Mouse (Mus musculus): ENCODE data around the gene Hecw2. TPM values are rescaled to one million over a fixed set of nuclear protein-coding genes. Genes with fewer than 3 reads are reported as not detected.

The Hecw2 gene
- polyA plus RNA-seq, 1 experiment from 2014 or later: 8.3 TPM

GRCm38 (mm10) chr1:54109255-54109654, 85.7 kb downstream of the Hecw2 start:
- no peaks in the 10 kb centered on the region for H3K36me3 ChIP-seq
- WGBS: 70% methylated on average over 5 of the region's 5 CpGs
- H3K27me3 ChIP-seq: no peaks in the 10 kb centered on the region
- H3K4me1 ChIP-seq (replicated peaks): 0 out of 2 replicates have a peak, but pooled peaks cover 4% of the 10 kb centered on the region
- no peak overlapping the region for H3K9ac ChIP-seq
- H3K9me3 ChIP-seq: no peaks in the 10 kb centered on the region
- no peak overlapping the region for H3K4me2 ChIP-seq
- H3K27ac ChIP-seq (replicated peaks): no peak overlapping the region
- no peak for ATAC-seq (ENCODE audit: low read depth)
- H3K4me3 ChIP-seq: no peak overlapping the region

- 89% methylated on average over 3 of the region's 3 CpGs for WGBS
- H3K4me1 ChIP-seq (replicated peaks): no peaks in the 10 kb centered on the region
- H3K9me3 ChIP-seq: no peaks in the 10 kb centered on the region
- no peak for ATAC-seq (ENCODE audit: low read depth)
- H3K4me2 ChIP-seq: no peak overlapping the region
- no peak overlapping the region for H3K4me3 ChIP-seq
- H3K9ac ChIP-seq: no peak overlapping the region
- no peaks in the 10 kb centered on the region for H3K36me3 ChIP-seq
- no peaks in the 10 kb centered on the region for H3K27me3 ChIP-seq
- H3K27ac ChIP-seq (replicated peaks): no peak overlapping the region
Measured at GRCm38 (mm10) chr1:54106756-54107155, 88.2 kb downstream of the Hecw2 start.

- Histone ChIP-seq H3K4me2 (no peak overlapping the region), H3K36me3 (no peaks in the 10 kb centered on the region), H3K4me3 (no peak overlapping the region), H3K4me1 (replicated peaks) (no peaks in the 10 kb centered on the region), H3K9ac (no peak overlapping the region), H3K27ac (replicated peaks) (no peak overlapping the region), H3K27me3 (no peaks in the 10 kb centered on the region), H3K9me3 (no peaks in the 10 kb centered on the region)
- no peak for ATAC-seq (ENCODE audit: low read depth)
- 92% methylated on average over 3 of the region's 3 CpGs for WGBS
Measured at GRCm38 (mm10) chr1:54079708-54080107, 115.3 kb downstream of the Hecw2 start.

GRCm38 (mm10) chr1:54074456-54074855, 120.5 kb downstream of the Hecw2 start:
- ATAC-seq (ENCODE audit: low read depth): no peak
- 88% methylated on average over 1 of the region's 1 CpGs for WGBS
- Histone ChIP-seq H3K4me3 (no peak overlapping the region), H3K4me2 (no peak overlapping the region), H3K9ac (no peak overlapping the region), H3K36me3 (no peaks in the 10 kb centered on the region), H3K27me3 (no peaks in the 10 kb centered on the region), H3K27ac (replicated peaks) (no peak overlapping the region), H3K9me3 (no peaks in the 10 kb centered on the region), H3K4me1 (replicated peaks) (no peaks in the 10 kb centered on the region)

GRCm38 (mm10) chr1:54070121-54070520, 124.8 kb downstream of the Hecw2 start:
- Histone ChIP-seq H3K36me3 (no peaks in the 10 kb centered on the region), H3K4me2 (no peak overlapping the region), H3K4me1 (replicated peaks) (no peaks in the 10 kb centered on the region), H3K9ac (no peak overlapping the region), H3K9me3 (no peaks in the 10 kb centered on the region), H3K27ac (replicated peaks) (no peak overlapping the region), H3K4me3 (no peak overlapping the region), H3K27me3 (no peaks in the 10 kb centered on the region)
- ATAC-seq (ENCODE audit: low read depth): no peak
- WGBS: 90% methylated on average over 2 of the region's 2 CpGs

GRCm38 (mm10) chr1:54068248-54068647, 126.7 kb downstream of the Hecw2 start:
- 63% methylated on average over 1 of the region's 1 CpGs for WGBS
- Histone ChIP-seq H3K9ac (no peak overlapping the region), H3K4me2 (no peak overlapping the region), H3K4me1 (replicated peaks) (no peaks in the 10 kb centered on the region), H3K4me3 (no peak overlapping the region), H3K27ac (replicated peaks) (no peak overlapping the region), H3K27me3 (no peaks in the 10 kb centered on the region), H3K9me3 (no peaks in the 10 kb centered on the region), H3K36me3 (no peaks in the 10 kb centered on the region)
- ATAC-seq (ENCODE audit: low read depth): no peak

GRCm38 (mm10) chr1:54065434-54065833, 129.5 kb downstream of the Hecw2 start:
- no peak overlapping the region for H3K27ac ChIP-seq (replicated peaks)
- H3K27me3 ChIP-seq: no peaks in the 10 kb centered on the region
- no peaks in the 10 kb centered on the region for H3K4me1 ChIP-seq (replicated peaks)
- ATAC-seq (ENCODE audit: low read depth): no peak
- WGBS: 67% methylated on average over 1 of the region's 1 CpGs
- no peak overlapping the region for H3K9ac ChIP-seq
- no peak overlapping the region for H3K4me2 ChIP-seq
- no peak overlapping the region for H3K4me3 ChIP-seq
- H3K9me3 ChIP-seq: no peaks in the 10 kb centered on the region
- H3K36me3 ChIP-seq: no peaks in the 10 kb centered on the region

GRCm38 (mm10) chr1:54061078-54061477, 133.9 kb downstream of the Hecw2 start:
- no peaks in the 10 kb centered on the region for H3K36me3 ChIP-seq
- H3K4me2 ChIP-seq: no peak overlapping the region
- no peak overlapping the region for H3K27ac ChIP-seq (replicated peaks)
- ATAC-seq (ENCODE audit: low read depth): no peak
- no peak overlapping the region for H3K4me3 ChIP-seq
- H3K27me3 ChIP-seq: no peaks in the 10 kb centered on the region
- no peaks in the 10 kb centered on the region for H3K9me3 ChIP-seq
- H3K9ac ChIP-seq: no peak overlapping the region
- no peaks in the 10 kb centered on the region for H3K4me1 ChIP-seq (replicated peaks)
- 97% methylated on average over 2 of the region's 2 CpGs for WGBS

- no peak for ATAC-seq (ENCODE audit: low read depth)
- Histone ChIP-seq H3K4me3 (no peak overlapping the region), H3K27me3 (no peaks in the 10 kb centered on the region), H3K4me2 (no peak overlapping the region), H3K4me1 (replicated peaks) (no peaks in the 10 kb centered on the region), H3K36me3 (no peaks in the 10 kb centered on the region), H3K27ac (replicated peaks) (no peak overlapping the region), H3K9ac (no peak overlapping the region), H3K9me3 (no peaks in the 10 kb centered on the region)
- WGBS: 95% methylated on average over 1 of the region's 1 CpGs
Measured at GRCm38 (mm10) chr1:54059731-54060130, 135.2 kb downstream of the Hecw2 start.

GRCm38 (mm10) chr1:54052771-54053170, 142.2 kb downstream of the Hecw2 start:
- no peaks in the 10 kb centered on the region for H3K27me3 ChIP-seq
- H3K4me3 ChIP-seq: no peak overlapping the region
- no peaks in the 10 kb centered on the region for H3K36me3 ChIP-seq
- no peaks in the 10 kb centered on the region for H3K4me1 ChIP-seq (replicated peaks)
- no peak overlapping the region for H3K27ac ChIP-seq (replicated peaks)
- H3K9ac ChIP-seq: no peak overlapping the region
- H3K9me3 ChIP-seq: no peaks in the 10 kb centered on the region; the same call in 1 of the 2 replicates
- no peak for ATAC-seq (ENCODE audit: low read depth)
- H3K4me2 ChIP-seq: no peak overlapping the region

- Histone ChIP-seq H3K4me3 (no peak overlapping the region), H3K4me2 (no peak overlapping the region), H3K36me3 (no peaks in the 10 kb centered on the region), H3K9ac (no peak overlapping the region), H3K4me1 (replicated peaks) (no peaks in the 10 kb centered on the region), H3K27ac (replicated peaks) (no peak overlapping the region), H3K9me3 (no peaks in the 10 kb centered on the region), H3K27me3 (no peaks in the 10 kb centered on the region)
- WGBS: 84% methylated on average over 1 of the region's 1 CpGs
- ATAC-seq (ENCODE audit: low read depth): no peak
Measured at GRCm38 (mm10) chr1:54046923-54047322, 148.0 kb downstream of the Hecw2 start.

GRCm38 (mm10) chr1:54039062-54039461, 155.9 kb downstream of the Hecw2 start:
- ATAC-seq (ENCODE audit: low read depth): no peak
- H3K4me3 ChIP-seq: no peak overlapping the region
- H3K27me3 ChIP-seq: no peaks in the 10 kb centered on the region
- H3K9me3 ChIP-seq: no peaks in the 10 kb centered on the region
- no peak overlapping the region for H3K27ac ChIP-seq (replicated peaks)
- no peaks in the 10 kb centered on the region for H3K36me3 ChIP-seq
- no peak overlapping the region for H3K9ac ChIP-seq
- WGBS: 53% methylated on average over 2 of the region's 2 CpGs
- H3K4me1 ChIP-seq (replicated peaks): no peaks in the 10 kb centered on the region
- no peak overlapping the region for H3K4me2 ChIP-seq

GRCm38 (mm10) chr1:54017686-54018085, 177.3 kb downstream of the Hecw2 start:
- H3K36me3 ChIP-seq: no peaks in the 10 kb centered on the region
- H3K4me3 ChIP-seq: no peak overlapping the region
- ATAC-seq (ENCODE audit: low read depth): no peak
- no peaks in the 10 kb centered on the region for H3K9me3 ChIP-seq
- no peak overlapping the region for H3K27ac ChIP-seq (replicated peaks)
- WGBS: 84% methylated on average over 2 of the region's 2 CpGs
- H3K4me1 ChIP-seq (replicated peaks): peaks cover 2% of the 10 kb centered on the region; the same call in 1 of the 2 replicates
- no peak overlapping the region for H3K9ac ChIP-seq
- no peak overlapping the region for H3K4me2 ChIP-seq
- no peaks in the 10 kb centered on the region for H3K27me3 ChIP-seq

Data from neural tube, embryonic 13.5 days (tissue).